Mouse (Mus musculus) brain, embryonic 14.5 days (tissue): ENCODE results near the gene Mrpl4.

Source experiments
- CTCF ChIP-seq: fragments of 200-500 bp; IDR thresholded peaks from 2 replicates; pipeline ENCODE4 v1.5.1; 2012; ENCODE audit warnings: inconsistent platforms, mild to moderate bottlenecking, moderate library complexity, borderline replicate concordance; ENCODE audit not compliant: insufficient read depth, insufficient read length; ENCODE audit errors: extremely low read depth
- POLR2A ChIP-seq: fragments of 200-500 bp; IDR thresholded peaks from 2 replicates; pipeline ENCODE4 v1.6.1; 2012; ENCODE audit warnings: mild to moderate bottlenecking, inconsistent platforms, borderline replicate concordance; ENCODE audit not compliant: poor library complexity, insufficient read depth, insufficient read length, severe bottlenecking; ENCODE audit errors: extremely low read depth

- TF ChIP-seq POLR2A = no peak
- no peak for TF ChIP-seq CTCF
These were observed 7.5 kb upstream of the Mrpl4 start for GRCm38 (mm10) chr9:20995069-20995468.
